Mouse (Mus musculus) intestine, embryonic 16.5 days (tissue): Measurements from ENCODE around the gene Lrp5. TPM values are rescaled to one million over a fixed set of nuclear protein-coding genes. Genes with fewer than 3 reads are reported as not detected.

Experiments used
- polyA plus RNA-seq: library from polyadenylated mRNA; unstranded; fragments of >200 nt; fragmentation: Nextera tagmentation; extraction: Ambion mirVana; gene quantifications from 2 replicates; pipeline ENCODE4 v1.2.1, GENCODE M21; 2015

Gene Lrp5
- polyA plus RNA-seq, 1 experiment from 2014 or later = 4.4 TPM

Other genes with a start within 250 kb of the Lrp5 start
- 43.1 and 45.1 TPM in 2 replicates for gene Ppp6r3, start 110.8 kb downstream of the Lrp5 start, polyA plus RNA-seq
- 53.8 and 65.6 TPM in 2 replicates for gene 1810055G02Rik, start 21.7 kb upstream of the Lrp5 start, polyA plus RNA-seq
- gene Kmt5b, start 80.9 kb upstream of the Lrp5 start, polyA plus RNA-seq = 16.5 and 17.7 TPM in 2 replicates
- 57.8 and 67.5 TPM in 2 replicates for gene Chka, start 165.2 kb upstream of the Lrp5 start, polyA plus RNA-seq
- 73.3 and 84.5 TPM in 2 replicates for gene Tcirg1, start 220.6 kb upstream of the Lrp5 start, polyA plus RNA-seq
- gene Ndufs8, start 226.2 kb upstream of the Lrp5 start, polyA plus RNA-seq = 412 and 424 TPM in 2 replicates
- 4.2 TPM in 2 replicates for gene Aldh3b1, start 243.2 kb upstream of the Lrp5 start, polyA plus RNA-seq
- 27.0 and 29.8 TPM in 2 replicates for gene Unc93b1, start 248.6 kb upstream of the Lrp5 start, polyA plus RNA-seq